Mouse (Mus musculus) stomach, embryonic 15.5 days (tissue): ENCODE results near the gene Tmem143. TPM values are rescaled to one million over a fixed set of nuclear protein-coding genes. Genes with fewer than 3 reads are reported as not detected.
"Not testable (repeated sequence)": the region's sequence is repeated elsewhere in the genome, so short reads cannot be mapped to it uniquely, and the experiment has no call there.

Source experiments
- ATAC-seq: fragments of 200-750 bp; cut with Nextera tagmentation; 2 replicates; pipeline ENCODE4 v1.8.0; 2017; ENCODE audit warnings: low read depth, moderate number of reproducible peaks, moderate TSS enrichment; ENCODE audit not compliant: insufficient read depth, low FRiP score
- H3K27ac ChIP-seq: fragments of 300-500 bp; sonication (generic); 2 replicates; pipeline ENCODE4 v1.5.1; 2015; ENCODE audit warnings: mild to moderate bottlenecking, inconsistent platforms
- H3K27me3 ChIP-seq: fragments of 300-500 bp; sonication (generic); replicated peaks from 2 replicates; pipeline ENCODE4 v1.6.1; 2015; ENCODE audit warnings: inconsistent platforms
- H3K36me3 ChIP-seq: fragments of 300-500 bp; sonication (generic); 2 replicates; pipeline ENCODE4 v1.6.1; 2015; ENCODE audit warnings: inconsistent platforms
- H3K4me1 ChIP-seq: fragments of 300-500 bp; sonication (generic); 2 replicates; pipeline ENCODE4 v1.6.1; 2015; ENCODE audit warnings: inconsistent platforms
- H3K4me2 ChIP-seq: fragments of 300-500 bp; sonication (generic); 2 replicates; pipeline ENCODE4 v1.6.1; 2015; ENCODE audit warnings: mild to moderate bottlenecking, inconsistent platforms
- H3K4me3 ChIP-seq: fragments of 300-500 bp; sonication (generic); replicated peaks from 2 replicates; pipeline ENCODE4 v1.5.1; 2015; ENCODE audit warnings: inconsistent platforms
- H3K9ac ChIP-seq: fragments of 300-500 bp; sonication (generic); 2 replicates; pipeline ENCODE4 v1.6.1; 2015; ENCODE audit warnings: inconsistent platforms
- H3K9me3 ChIP-seq: fragments of 300-500 bp; sonication (generic); 2 replicates; pipeline ENCODE4 v1.6.1; 2016; ENCODE audit warnings: inconsistent platforms
- WGBS: fragments of 180-500 bp; shearing (Covaris S2); methylation state at CpG from one replicate; pipeline ENCODE4 v1.1.7; 2015; 5-methylcytosine and 5-hydroxymethylcytosine counted together
- polyA plus RNA-seq: library from polyadenylated mRNA; unstranded; fragments of >200 nt; fragmentation: Nextera tagmentation; extraction: Ambion mirVana; gene quantifications from 2 replicates; pipeline ENCODE4 v1.2.1, GENCODE M21; 2015

Gene Tmem143
- polyA plus RNA-seq, 1 experiment from 2014 or later = 6.8 TPM

- H3K4me1 ChIP-seq = 0 out of 2 replicates have a peak, but pooled peaks cover 2% of the 10 kb centered on the region
- 15% methylated on average over 18 of the region's 23 CpGs for WGBS
- H3K9me3 ChIP-seq = no peaks in the 10 kb centered on the region
- no peak overlapping the region for H3K4me3 ChIP-seq
- peak overlapping the region; percentile 26; the same call in 1 of the 2 replicates for H3K4me2 ChIP-seq
- no peaks in the 10 kb centered on the region for H3K27me3 ChIP-seq
- ATAC-seq = no peak
- no peak overlapping the region for H3K27ac ChIP-seq
- H3K36me3 ChIP-seq = no peaks in the 10 kb centered on the region
- no peak overlapping the region for H3K9ac ChIP-seq
Observed at GRCm38 (mm10) chr7:45928626-45929295, 32.0 kb downstream of the Tmem143 start.

DNA sequence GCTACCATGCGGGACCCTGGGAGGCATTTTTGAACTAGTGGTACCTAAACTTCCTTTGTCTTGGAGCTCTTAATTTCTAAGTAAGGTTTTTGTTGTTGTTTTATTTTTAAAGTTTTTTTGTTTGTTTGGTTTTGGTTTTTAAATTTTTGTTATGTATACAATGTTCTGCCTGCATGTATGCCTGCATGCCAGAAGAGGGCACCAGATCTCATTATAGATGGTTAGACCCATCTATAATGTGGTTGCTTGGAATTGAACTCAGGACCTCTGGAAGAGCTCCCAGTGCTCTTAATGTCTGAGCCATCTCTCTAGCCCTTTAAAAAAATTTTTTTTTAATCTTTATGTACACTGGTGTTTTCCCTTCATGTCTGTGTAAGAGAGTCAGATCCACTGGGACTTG is 32.9 kb downstream of the Tmem143 start:
- ATAC-seq = no peak
- Histone ChIP-seq H3K4me3 (no peak overlapping the region), H3K9me3 (no peaks in the 10 kb centered on the region), H3K36me3 (no peaks in the 10 kb centered on the region), H3K27ac (no peak overlapping the region), H3K4me2 (no peak overlapping the region), H3K4me1 (0 out of 2 replicates have a peak, but pooled peaks cover under 1% of the 10 kb centered on the region), H3K9ac (no peak overlapping the region), H3K27me3 (no peaks in the 10 kb centered on the region)
- WGBS = 94% methylated on average over 1 of the region's 1 CpGs

GRCm38 (mm10) chr7:45933766-45934165 is 37.0 kb downstream of the Tmem143 start:
- not testable (repeated sequence) for H3K4me1 ChIP-seq, H3K27me3 ChIP-seq, ATAC-seq, H3K9ac ChIP-seq, H3K27ac ChIP-seq, H3K9me3 ChIP-seq, H3K36me3 ChIP-seq, H3K4me3 ChIP-seq, H3K4me2 ChIP-seq
- WGBS = 88% methylated on average over 12 of the region's 12 CpGs

GRCm38 (mm10) chr7:45935114-45935513 is 38.4 kb downstream of the Tmem143 start:
- no peaks in the 10 kb centered on the region for H3K36me3 ChIP-seq
- no peaks in the 10 kb centered on the region for H3K4me1 ChIP-seq
- no peak for ATAC-seq
- H3K27me3 ChIP-seq = no peaks in the 10 kb centered on the region
- H3K27ac ChIP-seq = no peak overlapping the region
- H3K9me3 ChIP-seq = no peaks in the 10 kb centered on the region
- 26% methylated on average over 7 of the region's 7 CpGs for WGBS
- no peak overlapping the region for H3K4me3 ChIP-seq
- H3K9ac ChIP-seq = no peak overlapping the region
- H3K4me2 ChIP-seq = no peak overlapping the region

DNA sequence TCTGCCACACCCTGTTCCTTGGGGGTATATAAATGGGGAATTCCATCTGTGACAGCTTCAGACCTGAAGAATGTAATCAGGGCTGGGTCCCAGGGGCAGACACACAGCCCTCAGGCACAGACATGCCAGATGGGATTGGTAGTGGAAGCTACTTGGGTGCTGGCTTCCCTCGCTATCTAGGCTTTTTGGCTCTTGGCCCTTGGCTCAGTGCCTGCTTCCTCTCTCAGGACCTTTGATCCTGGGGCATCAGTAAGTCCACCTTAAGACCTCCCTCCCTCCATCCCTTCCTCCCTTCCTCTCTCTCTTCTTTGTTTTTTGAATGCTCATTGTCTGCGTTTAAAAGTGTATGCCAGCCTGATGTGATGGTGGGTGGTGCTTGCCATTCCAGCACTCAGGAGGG is 43.1 kb downstream of the Tmem143 start:
- Histone ChIP-seq H3K4me2 (no peak overlapping the region), H3K4me1 (no peaks in the 10 kb centered on the region), H3K9me3 (no peaks in the 10 kb centered on the region), H3K9ac (no peak overlapping the region), H3K36me3 (no peaks in the 10 kb centered on the region), H3K27me3 (no peaks in the 10 kb centered on the region), H3K4me3 (no peak overlapping the region), H3K27ac (no peak overlapping the region)
- ATAC-seq = no peak
- 49% methylated on average over 2 of the region's 2 CpGs for WGBS

- WGBS = 79% methylated on average over 9 of the region's 9 CpGs
- no peaks in the 10 kb centered on the region for H3K27me3 ChIP-seq
- no peaks in the 10 kb centered on the region for H3K9me3 ChIP-seq
- H3K4me2 ChIP-seq = no peak overlapping the region
- no peaks in the 10 kb centered on the region for H3K4me1 ChIP-seq
- no peak overlapping the region for H3K9ac ChIP-seq
- ATAC-seq = no peak
- no peak overlapping the region for H3K27ac ChIP-seq
- no peaks in the 10 kb centered on the region for H3K36me3 ChIP-seq
- no peak overlapping the region for H3K4me3 ChIP-seq
Observed at GRCm38 (mm10) chr7:45941986-45942385, 45.2 kb downstream of the Tmem143 start.

GRCm38 (mm10) chr7:45943280-45943679 is 46.5 kb downstream of the Tmem143 start:
- H3K36me3 ChIP-seq, H3K4me1 ChIP-seq, H3K9me3 ChIP-seq, H3K4me3 ChIP-seq, ATAC-seq, H3K27me3 ChIP-seq, H3K9ac ChIP-seq, H3K27ac ChIP-seq, H3K4me2 ChIP-seq: not testable (repeated sequence)
- 63% methylated on average over 1 of the region's 1 CpGs for WGBS

- WGBS = 74% methylated on average over 4 of the region's 4 CpGs
- no peaks in the 10 kb centered on the region for H3K9me3 ChIP-seq
- no peaks in the 10 kb centered on the region for H3K4me1 ChIP-seq
- H3K27ac ChIP-seq = no peak overlapping the region
- H3K4me3 ChIP-seq = no peak overlapping the region
- no peak overlapping the region for H3K4me2 ChIP-seq
- no peak for ATAC-seq
- H3K9ac ChIP-seq = no peak overlapping the region
- H3K36me3 ChIP-seq = no peaks in the 10 kb centered on the region
- H3K27me3 ChIP-seq = no peaks in the 10 kb centered on the region
Observed at GRCm38 (mm10) chr7:45949061-45949460, 52.3 kb downstream of the Tmem143 start.

DNA sequence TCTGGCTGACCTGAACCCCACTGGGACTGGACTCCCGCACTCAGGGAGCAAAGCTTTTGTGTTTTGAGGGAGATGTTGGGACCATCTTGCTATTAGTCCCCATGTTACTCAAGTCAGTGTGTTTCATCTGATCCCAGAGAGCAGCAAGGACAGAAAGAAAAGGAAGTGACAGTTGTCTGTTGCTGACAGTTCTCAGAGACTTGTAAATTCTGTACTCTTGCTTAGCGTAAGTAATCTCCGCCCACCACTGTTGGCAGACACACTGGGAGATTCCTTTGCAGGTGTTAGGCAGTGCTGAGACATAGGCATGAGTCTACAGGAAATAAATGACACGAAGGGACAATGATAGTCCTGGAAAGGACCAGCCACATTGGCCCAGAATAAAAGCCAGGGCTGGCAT is 59.9 kb downstream of the Tmem143 start:
- Histone ChIP-seq H3K9me3 (no peaks in the 10 kb centered on the region), H3K4me2 (no peak overlapping the region), H3K4me1 (no peaks in the 10 kb centered on the region), H3K4me3 (no peak overlapping the region), H3K27me3 (no peaks in the 10 kb centered on the region), H3K27ac (no peak overlapping the region), H3K36me3 (no peaks in the 10 kb centered on the region), H3K9ac (no peak overlapping the region)
- no peak for ATAC-seq
- WGBS = 56% methylated on average over 4 of the region's 4 CpGs

Other genes starting within 250 kb of the Tmem143 start
- 5.2 and 6.7 TPM in 2 replicates for gene Fut2, start 230.5 kb upstream of the Tmem143 start, polyA plus RNA-seq
- 0.70 and 1.0 TPM in 2 replicates for gene Ntn5, start 212.9 kb upstream of the Tmem143 start, polyA plus RNA-seq
- 3.6 and 4.5 TPM in 2 replicates for gene Sec1, start 202.5 kb upstream of the Tmem143 start, polyA plus RNA-seq
- 9.6 and 10.1 TPM in 2 replicates for gene Car11, start 197.1 kb upstream of the Tmem143 start, polyA plus RNA-seq
- gene Dbp, start 191.9 kb upstream of the Tmem143 start, polyA plus RNA-seq = 2.8 and 4.4 TPM in 2 replicates
- gene Rpl18, start 181.5 kb upstream of the Tmem143 start, polyA plus RNA-seq = 954 and 1,069 TPM in 2 replicates
- 35.4 and 36.7 TPM in 2 replicates for gene Sphk2, start 178.9 kb upstream of the Tmem143 start, polyA plus RNA-seq
- 12.8 and 13.3 TPM in 2 replicates for gene Fam83e, start 175.7 kb upstream of the Tmem143 start, polyA plus RNA-seq
- gene Spaca4, start 171.1 kb upstream of the Tmem143 start, polyA plus RNA-seq = 0.45 TPM in 1 of 2 replicates, not detected in the other
- 1.1 and 1.9 TPM in 2 replicates for gene Lmtk3, start 113.2 kb upstream of the Tmem143 start, polyA plus RNA-seq
- gene Sult2b1, start 112.3 kb upstream of the Tmem143 start, polyA plus RNA-seq = 6.7 and 14.4 TPM in 2 replicates
- 85.0 and 103 TPM in 2 replicates for gene Cyth2, start 82.4 kb upstream of the Tmem143 start, polyA plus RNA-seq
- gene Kcnj14, start 72.2 kb upstream of the Tmem143 start, polyA plus RNA-seq = 1.0 and 1.4 TPM in 2 replicates
- gene Grwd1, start 66.0 kb upstream of the Tmem143 start, polyA plus RNA-seq = 57.0 and 64.3 TPM in 2 replicates
- 72.0 and 79.7 TPM in 2 replicates for gene Kdelr1, start 24.2 kb upstream of the Tmem143 start, polyA plus RNA-seq
- gene Grin2d, start 18.6 kb upstream of the Tmem143 start, polyA plus RNA-seq = 0.64 and 0.67 TPM in 2 replicates
- gene Syngr4, start 227 bp upstream of the Tmem143 start, polyA plus RNA-seq = 0.80 and 1.1 TPM in 2 replicates
- gene Emp3, start 24.5 kb downstream of the Tmem143 start, polyA plus RNA-seq = 195 and 238 TPM in 2 replicates
- gene Ccdc114, start 27.1 kb downstream of the Tmem143 start, polyA plus RNA-seq = 3.6 and 4.5 TPM in 2 replicates
- 1.3 and 2.0 TPM in 2 replicates for gene Abcc6, start 133.4 kb downstream of the Tmem143 start, polyA plus RNA-seq
- gene Nomo1, start 136.8 kb downstream of the Tmem143 start, polyA plus RNA-seq = 44.7 and 54.1 TPM in 2 replicates
- gene Kcnj11, start 203.8 kb downstream of the Tmem143 start, polyA plus RNA-seq = 1.0 and 2.0 TPM in 2 replicates